Mouse (Mus musculus) kidney, adult 2 months (tissue): ENCODE results near the gene Prn.

Source experiments
- CTCF ChIP-seq: fragments of 200-500 bp; conservative IDR thresholded peaks from 2 replicates; pipeline ENCODE4 v1.5.1; 2011; ENCODE audit warnings: low read depth, mild to moderate bottlenecking, control low read depth, low read length, moderate library complexity, mixed read lengths; ENCODE audit not compliant: insufficient read depth, insufficient read length
- POLR2A ChIP-seq: fragments of 200-500 bp; IDR thresholded peaks from one replicate; pipeline ENCODE4 v1.6.1; 2011; ENCODE audit warnings: low read depth, low read length, control low read depth

DNA sequence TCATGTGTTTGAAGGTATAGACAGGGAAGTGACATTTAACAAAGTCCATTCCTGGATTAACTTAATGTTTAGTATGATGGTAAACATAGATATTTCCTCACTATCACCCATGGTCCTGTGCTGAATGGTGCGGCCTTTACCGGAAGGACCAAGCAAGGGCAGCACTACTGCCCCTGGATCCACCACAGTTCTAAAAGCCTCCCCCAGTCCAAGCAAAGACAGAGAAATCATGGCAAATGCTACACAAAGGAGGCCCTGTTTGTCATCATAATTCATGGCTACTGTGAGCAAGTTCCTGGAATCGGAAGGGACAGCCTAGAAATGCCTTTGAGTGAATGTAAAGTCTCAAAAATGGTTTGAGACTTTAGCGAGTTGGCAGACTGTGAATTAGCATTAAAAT lies 13.7 kb upstream of the Prn start:
- TF ChIP-seq CTCF (no peak), POLR2A (no peak)
